Mouse (Mus musculus) heart, embryonic 16.5 days (tissue): ENCODE results near the gene Gins1. TPM values are rescaled to one million over a fixed set of nuclear protein-coding genes. Genes with fewer than 3 reads are reported as not detected.

Source experiments
- ATAC-seq: fragments of 200-750 bp; cut with Nextera tagmentation; replicated peaks from 2 replicates; pipeline ENCODE4 v1.8.0; 2017; ENCODE audit warnings: moderate number of reproducible peaks; ENCODE audit not compliant: insufficient read depth, low FRiP score; ENCODE audit errors: extremely low read depth
- H3K27ac ChIP-seq: fragments of 300-500 bp; sonication (generic); 2 replicates; pipeline ENCODE4 v1.5.1; 2014; ENCODE audit warnings: mild to moderate bottlenecking, low read length, control low read depth, moderate library complexity
- H3K27me3 ChIP-seq: fragments of 300-500 bp; sonication (generic); 2 replicates; pipeline ENCODE4 v1.6.1; 2014; ENCODE audit warnings: low read length, mixed read lengths; ENCODE audit not compliant: control insufficient read depth, insufficient read depth
- H3K36me3 ChIP-seq: fragments of 300-500 bp; sonication (generic); 2 replicates; pipeline ENCODE4 v1.6.1; 2014; ENCODE audit not compliant: control insufficient read depth, insufficient read depth
- H3K4me1 ChIP-seq: fragments of 300-500 bp; sonication (generic); 2 replicates; pipeline ENCODE4 v1.6.1; 2014; ENCODE audit warnings: low read length, mixed read lengths; ENCODE audit not compliant: control insufficient read depth, insufficient read depth
- H3K4me2 ChIP-seq: fragments of 300-500 bp; sonication (generic); 2 replicates; pipeline ENCODE4 v1.6.1; 2014; ENCODE audit warnings: low read depth, mild to moderate bottlenecking, control low read depth, low read length
- H3K4me3 ChIP-seq: fragments of 300-500 bp; sonication (generic); 2 replicates; pipeline ENCODE4 v1.5.1; 2014; ENCODE audit warnings: mild to moderate bottlenecking, control low read depth, low read length
- H3K9ac ChIP-seq: fragments of 300-500 bp; sonication (generic); 2 replicates; pipeline ENCODE4 v1.6.1; 2014; ENCODE audit warnings: low read length, control low read depth
- H3K9me3 ChIP-seq: fragments of 300-500 bp; sonication (generic); replicated peaks from 2 replicates; pipeline ENCODE4 v1.6.1; 2016; ENCODE audit warnings: low read length; ENCODE audit not compliant: control insufficient read depth
- WGBS: fragments of 180-500 bp; shearing (Covaris S2); extraction: QIAGEN DNeasy Blood & Tissue Kit; methylation state at CpG from one replicate; pipeline ENCODE4 v1.1.7; 2014; 5-methylcytosine and 5-hydroxymethylcytosine counted together
- polyA plus RNA-seq: library from polyadenylated mRNA; unstranded; fragments of >200 nt; fragmentation: Nextera tagmentation; extraction: Ambion mirVana; gene quantifications from 2 replicates; pipeline ENCODE4 v1.2.1, GENCODE M21; 2015

Gene Gins1
- polyA plus RNA-seq, 1 experiment from 2014 or later, result 27.0 TPM

DNA sequence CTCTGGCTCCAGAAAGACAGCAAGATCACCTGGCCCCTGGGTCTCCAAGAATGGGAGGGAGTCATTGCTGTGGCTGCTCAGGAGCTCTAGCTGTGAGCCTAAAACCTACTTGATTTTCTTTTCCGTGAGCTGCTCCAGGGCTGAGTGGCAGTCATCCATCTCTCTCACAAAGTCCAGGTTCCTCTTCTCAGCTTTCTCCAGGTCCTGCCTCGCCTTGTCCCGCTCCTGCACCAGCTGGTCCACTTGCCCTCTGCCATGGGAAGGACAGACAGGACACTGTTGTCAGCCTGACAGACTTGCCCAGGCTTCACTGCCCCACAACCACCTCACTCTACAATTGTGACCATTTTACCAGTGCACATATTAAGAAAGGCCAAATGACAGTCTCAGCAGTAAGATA, 58.0 kb downstream of the Gins1 start:
- H3K4me3 ChIP-seq, result no peak overlapping the region
- H3K27me3 ChIP-seq, result no peaks in the 10 kb centered on the region
- ATAC-seq, result no peak
- H3K4me2 ChIP-seq, result no peak overlapping the region
- peaks cover 3% of the 10 kb centered on the region; the same call in 1 of the 2 replicates for H3K36me3 ChIP-seq
- H3K9me3 ChIP-seq, result no peaks in the 10 kb centered on the region
- 82% methylated on average over 3 of the region's 3 CpGs for WGBS
- H3K27ac ChIP-seq, result no peak overlapping the region
- no peak overlapping the region for H3K9ac ChIP-seq
- no peaks in the 10 kb centered on the region for H3K4me1 ChIP-seq

GRCm38 (mm10) chr2:150964641-150965040, 59.4 kb downstream of the Gins1 start:
- H3K4me1 ChIP-seq, result no peaks in the 10 kb centered on the region
- no peaks in the 10 kb centered on the region for H3K27me3 ChIP-seq
- no peak overlapping the region for H3K9ac ChIP-seq
- WGBS, result 78% methylated on average over 3 of the region's 3 CpGs
- H3K4me3 ChIP-seq, result no peak overlapping the region
- no peaks in the 10 kb centered on the region for H3K9me3 ChIP-seq
- H3K4me2 ChIP-seq, result no peak overlapping the region
- H3K36me3 ChIP-seq, result peaks cover 3% of the 10 kb centered on the region; the same call in 1 of the 2 replicates
- H3K27ac ChIP-seq, result no peak overlapping the region
- ATAC-seq, result no peak

- H3K4me1 ChIP-seq, result no peaks in the 10 kb centered on the region
Measured at GRCm38 (mm10) chr2:150965951-150966350, 60.8 kb downstream of the Gins1 start.

DNA sequence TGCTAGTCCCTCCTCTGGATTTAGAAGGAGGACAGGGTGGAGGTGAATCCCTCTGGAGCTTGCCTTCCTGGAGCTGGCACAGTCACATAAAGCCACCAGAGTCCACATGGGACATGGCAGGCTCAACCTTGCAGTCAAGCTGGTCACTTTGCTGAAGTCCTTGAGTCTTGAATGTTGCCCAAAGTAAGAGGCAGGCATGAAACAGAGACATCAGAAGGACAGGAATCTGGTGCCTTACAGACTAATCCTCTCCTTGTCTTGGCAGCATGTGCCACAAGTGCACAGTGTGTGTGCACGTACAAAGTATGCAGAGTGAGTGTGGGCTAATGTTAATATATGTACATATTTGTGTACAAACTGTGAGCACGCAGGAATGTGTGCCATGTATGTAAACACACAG, 62.3 kb downstream of the Gins1 start:
- H3K4me2 ChIP-seq, result no peak overlapping the region
- 88% methylated on average over 2 of the region's 2 CpGs for WGBS
- peaks cover 3% of the 10 kb centered on the region; the same call in 1 of the 2 replicates for H3K36me3 ChIP-seq
- H3K9me3 ChIP-seq, result no peaks in the 10 kb centered on the region
- no peak for ATAC-seq
- no peak overlapping the region for H3K4me3 ChIP-seq
- no peaks in the 10 kb centered on the region for H3K27me3 ChIP-seq
- no peak overlapping the region for H3K27ac ChIP-seq
- H3K4me1 ChIP-seq, result no peaks in the 10 kb centered on the region
- no peak overlapping the region for H3K9ac ChIP-seq

More at GRCm38 (mm10) chr2:150965951-150966350, 60.8 kb downstream of the Gins1 start:
- H3K4me3 ChIP-seq, result no peak overlapping the region
- no peaks in the 10 kb centered on the region for H3K27me3 ChIP-seq
- H3K36me3 ChIP-seq, result peaks cover 3% of the 10 kb centered on the region; the same call in 1 of the 2 replicates
- H3K27ac ChIP-seq, result no peak overlapping the region
- H3K4me2 ChIP-seq, result no peak overlapping the region
- 87% methylated on average over 10 of the region's 10 CpGs for WGBS
- H3K9me3 ChIP-seq, result no peaks in the 10 kb centered on the region
- H3K9ac ChIP-seq, result no peak overlapping the region
- no peak for ATAC-seq

DNA sequence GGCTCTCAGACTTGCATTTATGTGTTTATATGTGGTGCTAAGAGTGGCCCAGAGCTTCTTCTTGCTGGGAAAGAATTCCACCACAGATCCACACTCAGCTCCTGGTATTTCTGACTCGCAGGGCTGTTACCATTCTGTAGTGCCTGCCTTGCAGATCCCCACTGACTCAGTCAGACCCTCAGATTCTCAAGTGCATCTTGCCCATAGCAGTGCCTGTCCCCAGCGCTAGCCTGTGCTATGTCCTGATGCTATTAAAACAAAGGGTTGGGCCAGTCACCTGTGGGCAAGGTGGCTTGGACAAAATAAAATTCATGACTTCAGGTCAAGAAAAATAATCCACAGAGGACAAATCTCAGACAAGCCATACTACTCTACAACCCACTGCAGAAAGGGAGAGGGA, 64.0 kb downstream of the Gins1 start:
- Histone ChIP-seq H3K4me1 (no peaks in the 10 kb centered on the region), H3K9ac (no peak overlapping the region), H3K4me3 (no peak overlapping the region), H3K9me3 (no peaks in the 10 kb centered on the region), H3K27me3 (no peaks in the 10 kb centered on the region), H3K27ac (no peak overlapping the region), H3K4me2 (no peak overlapping the region), H3K36me3 (no peaks in the 10 kb centered on the region)
- WGBS, result 92% methylated on average over 2 of the region's 2 CpGs
- ATAC-seq, result no peak

GRCm38 (mm10) chr2:150971856-150972255, 66.7 kb downstream of the Gins1 start:
- 84% methylated on average over 7 of the region's 7 CpGs for WGBS
- ATAC-seq, result no peak
- no peaks in the 10 kb centered on the region for H3K36me3 ChIP-seq

DNA sequence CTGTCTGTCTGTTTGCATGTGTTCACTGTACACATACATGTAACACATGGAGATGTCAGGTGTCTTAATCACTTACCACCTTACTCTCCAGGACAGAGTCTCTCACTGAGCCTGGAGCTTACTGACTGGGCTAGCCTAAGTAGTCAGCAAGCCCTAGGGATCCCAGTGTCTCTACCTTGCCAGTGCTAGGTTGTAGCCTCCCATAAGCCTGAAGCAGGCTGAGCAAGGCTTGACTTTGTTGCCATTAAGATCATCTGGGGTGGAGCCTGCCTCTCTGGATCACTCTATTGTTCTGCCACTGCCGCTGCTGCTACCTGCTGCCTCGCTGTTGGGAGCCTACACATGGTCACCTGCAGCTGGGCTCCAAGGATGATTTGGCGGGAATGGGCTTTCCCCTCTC, 67.5 kb downstream of the Gins1 start:
- Histone ChIP-seq H3K4me3 (no peak overlapping the region), H3K27ac (no peak overlapping the region), H3K4me2 (no peak overlapping the region), H3K9me3 (no peaks in the 10 kb centered on the region), H3K36me3 (no peaks in the 10 kb centered on the region), H3K27me3 (no peaks in the 10 kb centered on the region), H3K9ac (no peak overlapping the region), H3K4me1 (no peaks in the 10 kb centered on the region)
- WGBS, result 78% methylated on average over 3 of the region's 3 CpGs
- no peak for ATAC-seq

More at GRCm38 (mm10) chr2:150971856-150972255, 66.7 kb downstream of the Gins1 start:
- Histone ChIP-seq H3K9me3 (no peaks in the 10 kb centered on the region), H3K9ac (no peak overlapping the region), H3K27me3 (no peaks in the 10 kb centered on the region), H3K27ac (no peak overlapping the region), H3K4me1 (no peaks in the 10 kb centered on the region), H3K4me3 (no peak overlapping the region), H3K4me2 (no peak overlapping the region)

DNA sequence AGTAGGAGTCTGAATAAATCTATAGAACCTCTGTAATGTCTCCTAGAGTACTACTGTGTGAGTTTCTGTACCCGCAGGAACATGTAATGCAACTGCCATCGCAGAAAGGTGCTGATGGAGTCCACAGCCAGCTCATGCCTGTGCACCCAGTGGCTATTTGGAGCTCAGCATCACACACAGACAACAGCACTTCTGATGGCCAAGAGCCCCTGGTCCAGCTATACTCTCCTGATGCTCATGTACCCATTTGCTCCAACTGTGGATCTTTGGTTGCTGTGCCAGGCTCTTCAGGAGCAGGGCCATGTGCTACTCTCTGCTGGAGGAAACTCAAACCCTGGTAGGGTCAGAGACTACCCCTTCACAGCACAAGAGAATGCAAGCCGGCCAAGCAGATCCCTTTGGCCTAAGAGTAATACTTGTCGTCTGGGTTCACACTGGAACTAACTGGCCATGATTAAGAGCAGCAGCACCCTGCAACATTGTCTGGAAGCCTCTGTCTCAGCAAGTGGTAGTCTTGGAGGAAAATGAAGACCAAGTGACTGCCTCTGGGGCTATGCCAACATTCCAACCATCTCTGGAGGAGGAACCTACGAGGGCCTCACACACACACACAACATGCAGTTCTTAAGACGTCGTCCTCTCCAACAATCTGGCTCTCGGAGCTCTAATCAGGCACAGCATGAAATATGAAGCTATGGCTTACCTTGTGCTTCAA, 68.4 kb downstream of the Gins1 start:
- WGBS, result 84% methylated on average over 8 of the region's 8 CpGs
- Histone ChIP-seq H3K4me3 (no peak overlapping the region), H3K27me3 (no peaks in the 10 kb centered on the region), H3K4me2 (no peak overlapping the region), H3K27ac (no peak overlapping the region), H3K9me3 (no peaks in the 10 kb centered on the region), H3K36me3 (no peaks in the 10 kb centered on the region), H3K9ac (no peak overlapping the region), H3K4me1 (no peaks in the 10 kb centered on the region)
- no peak for ATAC-seq

DNA sequence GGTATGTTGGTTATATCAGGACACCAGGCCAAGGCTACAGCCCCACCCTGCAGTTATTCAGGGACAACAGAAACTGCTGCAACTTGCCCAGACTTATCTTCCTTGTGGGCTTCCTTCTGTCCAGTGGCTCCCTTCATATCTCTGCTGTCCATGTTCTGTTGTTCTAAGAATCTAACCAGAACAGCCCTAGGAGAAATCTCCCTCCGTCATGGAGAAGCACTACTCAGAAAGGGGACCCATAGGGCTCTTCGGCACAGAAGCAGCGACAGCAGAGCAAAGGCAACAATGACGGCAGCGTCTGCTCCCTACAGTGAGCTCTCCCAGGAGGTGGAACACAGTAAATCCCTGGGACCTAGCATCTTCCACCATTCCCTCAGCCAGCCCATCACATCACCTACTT, 71.7 kb downstream of the Gins1 start:
- no peaks in the 10 kb centered on the region for H3K27me3 ChIP-seq
- H3K4me3 ChIP-seq, result no peak overlapping the region
- H3K36me3 ChIP-seq, result no peaks in the 10 kb centered on the region
- no peak for ATAC-seq
- H3K9ac ChIP-seq, result no peak overlapping the region
- H3K4me1 ChIP-seq, result peaks cover 2% of the 10 kb centered on the region; the same call in 1 of the 2 replicates
- H3K4me2 ChIP-seq, result no peak overlapping the region
- H3K9me3 ChIP-seq, result no peaks in the 10 kb centered on the region
- H3K27ac ChIP-seq, result no peak overlapping the region
- WGBS, result 84% methylated on average over 5 of the region's 5 CpGs
